Comparison of ENCODE assay signal across 10 mouse cellular contexts in genomic region chr19:3667155-3667895, GRCm38 (mm10). TPM values are rescaled to one million over a fixed set of nuclear protein-coding genes. Genes with fewer than 3 reads are reported as not detected.
DNase-seq lines count a peak whose midpoint lies in the region; ATAC-seq lines count a peak whose summit lies in the region.
"Had no signal": no experiment of that assay in that cellular context is flagged by ENCODE, and none has a peak within 500 bp of the region (broad histone marks: within the 10 kb centered on the region; RNA-seq: fewer than 3 reads in every experiment).

No protein-coding gene starts in this region.

- H3K27ac ChIP-seq in kidney, embryonic 15.5 days, result peak overlapping the region; percentile 77
- no peak overlapping the region for H3K27ac ChIP-seq in kidney, embryonic 14.5 days (ENCODE audit: low read depth, low read length)
- H3K27ac ChIP-seq in liver, embryonic 11.5 days (ENCODE audit: low read depth, low read length), result peak overlapping the region; percentile 8; the same call in 1 of the 2 replicates
- H3K27ac ChIP-seq: hindbrain, embryonic 15.5 days; midbrain, embryonic 15.5 days had no signal

- peaks cover 11% of the 10 kb centered on the region for H3K36me3 ChIP-seq in kidney, embryonic 15.5 days
- H3K36me3 ChIP-seq in kidney, embryonic 14.5 days (ENCODE audit: control insufficient read depth, insufficient read depth, low read length), result no peaks in the 10 kb centered on the region; the same call in 1 of the 2 replicates
- H3K36me3 ChIP-seq in liver, embryonic 11.5 days (ENCODE audit: control insufficient read depth, insufficient read depth, low read length), result no peaks in the 10 kb centered on the region
- H3K36me3 ChIP-seq: hindbrain, embryonic 15.5 days; midbrain, embryonic 15.5 days had no signal

- no peaks in the 10 kb centered on the region for H3K9me3 ChIP-seq in kidney, embryonic 15.5 days (replicated peaks)
- H3K9me3 ChIP-seq in kidney, embryonic 14.5 days (ENCODE audit: control insufficient read depth, low read length), result no peaks in the 10 kb centered on the region
- H3K9me3 ChIP-seq in liver, embryonic 11.5 days (ENCODE audit: control insufficient read depth, low read length), result no peaks in the 10 kb centered on the region
- H3K9me3 ChIP-seq: hindbrain, embryonic 15.5 days; midbrain, embryonic 15.5 days had no signal

- DNase-seq in adrenal gland, postnatal 10 days, result peak; percentile 65
- DNase-seq in adrenal gland, adult 2 months, result no peak
- DNase-seq in gastrocnemius, postnatal 25 days, result peak; percentile 31
- no peak for DNase-seq in liver, embryonic 11.5 days (ENCODE audit: low spot score)
- DNase-seq in frontal cortex, postnatal 25 days (ENCODE audit: low spot score in 2 of 2), result no peak
- no peak for DNase-seq in left cerebral cortex, postnatal 14 days (ENCODE audit: low spot score in 2 of 2)

- H3K4me2 ChIP-seq in kidney, embryonic 15.5 days, result no peak overlapping the region
- no peak overlapping the region for H3K4me2 ChIP-seq in kidney, embryonic 14.5 days (replicated peaks; ENCODE audit: low read depth, low read length)
- no peak overlapping the region for H3K4me2 ChIP-seq in liver, embryonic 11.5 days
- H3K4me2 ChIP-seq: hindbrain, embryonic 15.5 days; midbrain, embryonic 15.5 days had no signal

- no peak for ATAC-seq in kidney, embryonic 15.5 days (replicated peaks; ENCODE audit: low FRiP score)
- no peak for ATAC-seq in kidney, embryonic 14.5 days (ENCODE audit: low FRiP score, low TSS enrichment)
- ATAC-seq in liver, embryonic 11.5 days (replicated peaks; ENCODE audit: low FRiP score), result no peak
- ATAC-seq: midbrain, embryonic 15.5 days had no signal

- peaks cover 65% of the 10 kb centered on the region for H3K4me1 ChIP-seq in kidney, embryonic 15.5 days
- H3K4me1 ChIP-seq in kidney, embryonic 14.5 days (ENCODE audit: control insufficient read depth, insufficient read depth, low read length), result peaks cover 41% of the 10 kb centered on the region
- peaks cover 52% of the 10 kb centered on the region for H3K4me1 ChIP-seq in liver, embryonic 11.5 days (replicated peaks; ENCODE audit: control insufficient read depth, insufficient read depth, low read length)
- H3K4me1 ChIP-seq: midbrain, embryonic 15.5 days had no signal

- H3K9ac ChIP-seq in kidney, embryonic 15.5 days, result no peak overlapping the region
- H3K9ac ChIP-seq in kidney, embryonic 14.5 days (ENCODE audit: low read depth, low read length), result no peak overlapping the region
- H3K9ac ChIP-seq in liver, embryonic 11.5 days (ENCODE audit: low read depth, low read length), result no peak overlapping the region
- H3K9ac ChIP-seq: hindbrain, embryonic 15.5 days; midbrain, embryonic 15.5 days had no signal

- H3K27me3 ChIP-seq in kidney, embryonic 15.5 days, result no peaks in the 10 kb centered on the region
- H3K27me3 ChIP-seq in kidney, embryonic 14.5 days (ENCODE audit: control insufficient read depth, insufficient read depth, low read length), result no peaks in the 10 kb centered on the region
- H3K27me3 ChIP-seq in liver, embryonic 11.5 days (replicated peaks; ENCODE audit: control insufficient read depth, insufficient read depth, low read length), result no peaks in the 10 kb centered on the region
- H3K27me3 ChIP-seq: hindbrain, embryonic 15.5 days; midbrain, embryonic 15.5 days had no signal

- 62% methylated on average over 6 of the region's 6 CpGs for WGBS in kidney, embryonic 15.5 days
- WGBS in kidney, embryonic 14.5 days, result 62% methylated on average over 6 of the region's 6 CpGs
- 53% methylated on average over 6 of the region's 6 CpGs for WGBS in liver, embryonic 11.5 days

- no peak overlapping the region for H3K4me3 ChIP-seq in kidney, embryonic 15.5 days (replicated peaks)
- H3K4me3 ChIP-seq in kidney, embryonic 14.5 days (ENCODE audit: low read length), result no peak overlapping the region
- no peak overlapping the region for H3K4me3 ChIP-seq in liver, embryonic 11.5 days (ENCODE audit: low read depth, low read length)
- H3K4me3 ChIP-seq: hindbrain, embryonic 15.5 days; midbrain, embryonic 15.5 days had no signal

- intact Hi-C loops in left cerebral cortex, postnatal 14 days (cut with DNase I), result no loop called here

RNA-seq across cellular contexts. Expression of gene Lrp5, which starts 19.0 kb away (rescaled TPM):
- 100 to 1,000 TPM in 1 of 2 experiments, 10 to 100 TPM in 1; 87.0 to 104 TPM for total RNA-seq in adrenal gland, postnatal 10 days (2021)
- 100 to 1,000 TPM in 1 of 2 experiments, 10 to 100 TPM in 1; 92.7 to 111 TPM for total RNA-seq in adrenal gland, adult 2 months (2021)
- 103 and 113 TPM in 2 replicates for polyA plus RNA-seq in adrenal gland, adult 2 months (2012; rRNA removed)
- 5.8 and 6.9 TPM in 2 replicates for polyA plus RNA-seq in kidney, embryonic 15.5 days (2015; fragmentation: Nextera tagmentation; extraction: Ambion mirVana)
- polyA plus RNA-seq in kidney, embryonic 14.5 days (2014; fragmentation: Nextera tagmentation; extraction: Ambion mirVana), result 7.7 and 10.1 TPM in 2 replicates
- 10 to 100 TPM; 24.6 to 28.2 TPM for total RNA-seq in gastrocnemius, postnatal 25 days (2021)
- polyA plus RNA-seq in liver, embryonic 11.5 days (2014; fragmentation: Nextera tagmentation; extraction: Ambion mirVana), result 5.4 and 6.3 TPM in 2 replicates
- 10 to 100 TPM in 1 of 2 experiments, 1 to 10 TPM in 1; 9.5 to 10.5 TPM for total RNA-seq in left cerebral cortex, postnatal 14 days (2021)

RNA-seq across cellular contexts. Expression of gene 1810055G02Rik, which starts 40.8 kb away (rescaled TPM):
- 10 to 100 TPM; 20.9 to 45.9 TPM for total RNA-seq in adrenal gland, postnatal 10 days (2021)
- 10 to 100 TPM; 27.9 to 37.8 TPM for total RNA-seq in adrenal gland, adult 2 months (2021)
- polyA plus RNA-seq in adrenal gland, adult 2 months (2012; rRNA removed), result 43.3 and 46.3 TPM in 2 replicates
- 39.7 and 43.9 TPM in 2 replicates for polyA plus RNA-seq in kidney, embryonic 15.5 days (2015; fragmentation: Nextera tagmentation; extraction: Ambion mirVana)
- 33.7 and 38.6 TPM in 2 replicates for polyA plus RNA-seq in kidney, embryonic 14.5 days (2014; fragmentation: Nextera tagmentation; extraction: Ambion mirVana)
- total RNA-seq in gastrocnemius, postnatal 25 days (2021), result 10 to 100 TPM; 10.8 to 12.6 TPM
- polyA plus RNA-seq in liver, embryonic 11.5 days (2014; fragmentation: Nextera tagmentation; extraction: Ambion mirVana), result 27.9 and 31.3 TPM in 2 replicates
- total RNA-seq in left cerebral cortex, postnatal 14 days (2021), result 10 to 100 TPM; 42.8 to 52.3 TPM

Comparison
In these comparisons a context has a peak if more than half of its experiments do, and no peak if none do; other contexts are left out.
1. DNase-seq: peak in adrenal gland, postnatal 10 days (single experiment) and gastrocnemius, postnatal 25 days (single experiment); none in adrenal gland, adult 2 months (single experiment), liver, embryonic 11.5 days (single experiment), frontal cortex, postnatal 25 days (0 of 2) and left cerebral cortex, postnatal 14 days (0 of 2).